Mouse (Mus musculus) embryonic facial prominence, embryonic 15.5 days (tissue): Measurements from ENCODE around the gene Uck2. TPM values are rescaled to one million over a fixed set of nuclear protein-coding genes. Genes with fewer than 3 reads are reported as not detected.
A peak's percentile ranks its signal among the peaks of the same experiment; 100 is the strongest.

Experiments
- ATAC-seq: fragments of 200-750 bp; cut with Nextera tagmentation; 2 replicates; pipeline ENCODE4 v1.8.0; 2017; ENCODE audit warnings: low read depth, moderate TSS enrichment; ENCODE audit not compliant: insufficient number of reproducible peaks, low FRiP score, low TSS enrichment
- H3K27ac ChIP-seq: fragments of 300-500 bp; sonication (generic); replicated peaks from 2 replicates; pipeline ENCODE4 v1.5.1; 2015; ENCODE audit warnings: mild to moderate bottlenecking, inconsistent platforms
- H3K27me3 ChIP-seq: fragments of 300-500 bp; sonication (generic); 2 replicates; pipeline ENCODE4 v1.6.1; 2015; ENCODE audit warnings: inconsistent platforms
- H3K36me3 ChIP-seq: fragments of 300-500 bp; sonication (generic); 2 replicates; pipeline ENCODE4 v1.6.1; 2015; ENCODE audit warnings: mild to moderate bottlenecking, inconsistent platforms
- H3K4me1 ChIP-seq: fragments of 300-500 bp; sonication (generic); 2 replicates; pipeline ENCODE4 v1.6.1; 2015; ENCODE audit warnings: inconsistent platforms
- H3K4me2 ChIP-seq: fragments of 300-500 bp; sonication (generic); replicated peaks from 2 replicates; pipeline ENCODE4 v1.6.1; 2015; ENCODE audit warnings: mild to moderate bottlenecking, inconsistent platforms
- H3K4me3 ChIP-seq: fragments of 300-500 bp; sonication (generic); replicated peaks from 2 replicates; pipeline ENCODE4 v1.5.1; 2015; ENCODE audit warnings: mild to moderate bottlenecking, inconsistent platforms
- H3K9ac ChIP-seq: fragments of 300-500 bp; sonication (generic); 2 replicates; pipeline ENCODE4 v1.6.1; 2015; ENCODE audit warnings: inconsistent platforms
- H3K9me3 ChIP-seq: fragments of 300-500 bp; sonication (generic); replicated peaks from 2 replicates; pipeline ENCODE4 v1.6.1; 2016; ENCODE audit warnings: inconsistent platforms
- WGBS: fragments of 180-500 bp; shearing (Covaris S2); methylation state at CpG from one replicate; pipeline ENCODE4 v1.1.7; 2015; 5-methylcytosine and 5-hydroxymethylcytosine counted together
- polyA plus RNA-seq: library from polyadenylated mRNA; unstranded; fragments of >200 nt; fragmentation: Nextera tagmentation; extraction: Ambion mirVana; gene quantifications from 2 replicates; pipeline ENCODE4 v1.2.1, GENCODE M21; 2015

Gene Uck2
- polyA plus RNA-seq, 1 experiment from 2014 or later, result 62.4 TPM

DNA sequence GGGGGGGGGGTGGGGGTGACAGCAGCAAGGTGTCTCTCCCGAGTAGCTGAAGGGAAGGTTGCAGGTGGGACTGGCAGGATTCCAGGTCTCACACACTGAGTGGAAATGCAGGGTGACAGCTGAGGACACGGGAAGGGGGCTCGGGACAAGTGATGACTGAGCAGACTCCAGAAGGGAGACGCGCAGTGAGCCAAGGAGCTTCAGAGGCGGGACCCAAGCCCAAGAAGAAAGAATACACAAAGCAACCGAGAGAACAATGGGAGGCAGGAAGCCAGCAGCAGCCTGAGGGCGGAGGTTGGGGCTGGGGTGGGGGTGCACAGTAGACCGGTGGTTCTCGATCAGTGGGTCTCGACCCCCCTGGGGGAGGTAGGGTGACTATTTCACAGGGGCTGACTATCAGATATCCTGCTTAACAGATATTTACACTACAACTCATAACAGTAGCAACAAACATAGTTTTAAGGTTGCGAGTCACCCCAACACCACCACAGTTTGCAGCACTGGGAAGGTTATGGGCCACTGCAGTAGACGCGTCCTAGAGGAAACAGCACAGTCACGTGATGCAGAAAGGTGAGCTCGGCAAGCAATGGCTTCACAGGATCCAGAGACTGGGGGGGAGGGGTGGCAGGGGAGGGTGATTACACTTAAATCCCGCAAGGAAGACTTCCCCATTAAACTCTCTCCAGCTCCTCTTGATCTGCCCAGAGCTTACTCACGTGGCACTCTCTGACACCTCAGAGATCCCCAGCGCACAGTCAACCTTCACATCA, 14.6 kb downstream of the Uck2 start:
- H3K4me3 ChIP-seq, result peak overlapping the region; percentile 22
- H3K9ac ChIP-seq, result 0 out of 2 replicates have a peak overlapping the region, but pooled peaks have one; percentile 4
- ATAC-seq, result peak; percentile 73
- H3K36me3 ChIP-seq, result no peaks in the 10 kb centered on the region
- WGBS, result 6% methylated on average over 19 of the region's 19 CpGs
- H3K4me2 ChIP-seq, result peak overlapping the region; percentile 55
- peaks cover 54% of the 10 kb centered on the region for H3K4me1 ChIP-seq
- no peaks in the 10 kb centered on the region for H3K27me3 ChIP-seq
- no peaks in the 10 kb centered on the region for H3K9me3 ChIP-seq
- H3K27ac ChIP-seq, result peak overlapping the region; percentile 92

DNA sequence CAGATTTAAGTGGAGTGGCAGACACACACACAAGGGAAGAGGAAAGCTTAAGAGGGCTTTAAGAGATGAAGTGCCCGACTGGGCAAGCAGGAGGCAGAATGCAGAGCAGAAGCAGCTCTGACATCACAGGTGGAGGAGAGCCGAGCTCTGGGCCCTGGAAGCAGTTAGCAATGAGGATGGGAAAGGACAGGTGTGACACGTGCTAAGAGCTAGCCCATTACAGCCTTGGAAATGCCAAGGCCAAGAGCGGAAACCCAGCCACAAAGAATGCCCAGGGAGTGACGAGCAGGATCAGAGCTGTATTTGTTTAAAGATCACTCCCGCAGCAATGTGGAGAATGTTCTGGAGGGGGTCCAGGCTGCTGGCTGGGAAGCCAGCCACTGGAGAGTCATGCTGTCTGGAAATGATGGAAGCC, 15.3 kb downstream of the Uck2 start:
- H3K4me3 ChIP-seq, result peak overlapping the region; percentile 22; the same call in 1 of the 2 replicates
- 2% methylated on average over 6 of the region's 6 CpGs for WGBS
- no peaks in the 10 kb centered on the region for H3K9me3 ChIP-seq
- H3K4me2 ChIP-seq, result peak overlapping the region; percentile 55
- H3K27ac ChIP-seq, result peak overlapping the region; percentile 92
- peaks cover 59% of the 10 kb centered on the region for H3K4me1 ChIP-seq
- ATAC-seq, result peak; percentile 80
- no peak overlapping the region for H3K9ac ChIP-seq
- no peaks in the 10 kb centered on the region for H3K36me3 ChIP-seq
- no peaks in the 10 kb centered on the region for H3K27me3 ChIP-seq

DNA sequence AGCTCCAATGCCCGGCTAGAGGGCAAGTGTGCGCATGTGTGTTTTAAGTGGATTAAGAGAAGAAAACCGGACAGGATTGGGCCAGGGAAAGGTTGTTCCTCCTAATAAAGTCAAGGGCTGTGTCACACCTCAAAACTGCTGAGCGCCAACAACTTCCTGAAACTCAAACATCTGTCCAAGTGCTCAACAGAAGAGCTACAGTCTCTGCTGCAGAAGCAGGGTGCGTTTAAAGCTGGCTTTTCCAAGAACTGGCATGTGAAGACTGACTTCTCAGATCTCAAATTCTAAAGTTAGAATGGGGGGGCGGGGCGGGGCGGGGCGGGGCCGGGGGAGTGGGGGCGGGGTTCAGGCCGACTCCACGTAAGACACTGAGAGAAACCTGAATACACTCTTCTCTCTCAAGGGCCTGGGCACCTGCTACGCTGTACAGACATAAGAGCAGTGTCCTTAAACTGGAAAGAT, 15.7 kb downstream of the Uck2 start:
- Histone ChIP-seq H3K4me3 (0 out of 2 replicates have a peak overlapping the region, but pooled peaks have one; percentile 3), H3K36me3 (no peaks in the 10 kb centered on the region), H3K4me1 (peaks cover 57% of the 10 kb centered on the region), H3K9me3 (no peaks in the 10 kb centered on the region), H3K27me3 (no peaks in the 10 kb centered on the region), H3K27ac (peak overlapping the region; percentile 92), H3K9ac (no peak overlapping the region), H3K4me2 (peak overlapping the region; percentile 55)
- WGBS, result 21% methylated on average over 14 of the region's 14 CpGs
- ATAC-seq, result no peak

DNA sequence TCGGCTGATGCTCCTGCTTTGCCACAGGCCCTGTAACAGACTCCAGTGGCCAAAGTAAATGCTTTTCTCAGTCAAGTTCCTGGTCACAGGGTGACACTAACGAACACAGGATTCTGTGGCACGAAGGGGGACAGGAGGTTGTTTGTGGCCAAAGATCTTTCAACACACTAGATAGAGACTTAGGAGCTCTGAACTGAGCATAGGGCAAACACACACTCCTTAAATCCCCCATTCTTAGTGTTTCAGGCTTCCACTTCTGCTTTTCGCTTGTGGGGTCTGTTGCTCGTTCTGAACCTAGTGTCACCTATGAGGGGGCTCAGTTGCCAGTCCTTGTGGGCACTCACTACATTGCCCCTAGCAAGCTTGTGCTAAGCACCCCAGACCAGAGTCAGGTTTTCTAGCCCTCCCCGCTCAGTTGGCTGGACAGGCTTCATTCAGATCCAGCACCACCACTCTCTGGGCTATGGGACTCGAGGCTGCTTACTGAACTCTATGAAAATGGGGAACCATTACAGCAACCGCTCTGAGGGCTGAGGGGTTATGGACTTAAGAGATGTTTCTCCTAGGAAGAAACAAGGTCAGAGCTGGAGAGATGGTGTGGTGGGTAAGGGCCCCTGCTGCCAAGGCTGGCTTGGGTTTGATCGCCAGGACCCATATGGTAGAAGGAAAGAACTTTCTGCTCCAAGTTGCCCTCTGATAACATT, 16.6 kb downstream of the Uck2 start:
- 81% methylated on average over 9 of the region's 9 CpGs for WGBS
- no peaks in the 10 kb centered on the region for H3K36me3 ChIP-seq
- peaks cover 61% of the 10 kb centered on the region for H3K4me1 ChIP-seq
- peak overlapping the region; percentile 92 for H3K27ac ChIP-seq
- no peak overlapping the region for H3K4me3 ChIP-seq
- ATAC-seq, result no peak
- no peak overlapping the region for H3K4me2 ChIP-seq
- no peak overlapping the region for H3K9ac ChIP-seq
- no peaks in the 10 kb centered on the region for H3K27me3 ChIP-seq
- H3K9me3 ChIP-seq, result no peaks in the 10 kb centered on the region

DNA sequence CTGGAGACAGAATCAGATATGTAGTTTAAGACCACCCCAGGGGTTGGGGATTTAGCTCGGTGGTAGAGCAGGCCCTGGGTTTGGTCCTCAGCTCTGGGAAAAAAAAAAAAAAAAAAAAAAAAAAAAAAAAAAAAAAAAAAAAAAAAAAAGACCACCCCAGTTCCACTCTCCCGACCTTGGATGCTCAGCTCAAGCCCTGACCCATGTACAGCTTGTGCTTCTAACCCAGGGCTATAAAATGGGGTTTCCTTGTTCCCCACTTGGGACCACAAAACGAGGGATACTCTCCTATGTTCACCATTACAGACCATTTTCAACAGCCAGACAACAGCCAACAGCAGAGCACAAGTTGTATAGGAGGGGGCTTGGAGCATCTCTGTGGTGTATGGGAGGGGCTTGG, 18.4 kb downstream of the Uck2 start:
- WGBS, result 80% methylated on average over 3 of the region's 3 CpGs
- Histone ChIP-seq H3K9ac (no peak overlapping the region), H3K27ac (no peak overlapping the region), H3K27me3 (no peaks in the 10 kb centered on the region), H3K4me3 (no peak overlapping the region), H3K4me2 (no peak overlapping the region), H3K9me3 (no peaks in the 10 kb centered on the region), H3K36me3 (no peaks in the 10 kb centered on the region), H3K4me1 (peaks cover 69% of the 10 kb centered on the region)
- no peak for ATAC-seq

DNA sequence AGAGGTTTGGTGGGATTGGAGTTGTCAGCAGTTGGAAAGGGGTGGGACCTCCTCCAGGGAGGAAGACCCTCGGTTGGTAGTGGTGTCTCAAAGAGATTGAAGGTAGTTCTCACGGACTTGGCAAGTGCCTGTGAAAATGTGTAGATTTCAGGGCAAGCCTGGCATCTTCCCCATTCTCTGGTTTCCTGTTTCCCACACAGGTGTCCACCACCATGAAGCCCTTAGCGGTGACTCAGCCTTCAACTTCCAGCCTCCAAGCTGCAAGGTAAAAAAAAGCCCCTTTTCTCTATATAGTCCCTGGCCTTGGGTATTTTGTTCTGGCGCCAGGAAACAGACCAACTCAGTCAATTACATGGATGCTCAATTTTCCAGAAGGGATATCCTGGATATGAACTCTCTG, 19.8 kb downstream of the Uck2 start:
- Histone ChIP-seq H3K4me3 (no peak overlapping the region), H3K9me3 (no peaks in the 10 kb centered on the region), H3K4me1 (peaks cover 56% of the 10 kb centered on the region), H3K4me2 (no peak overlapping the region), H3K27me3 (no peaks in the 10 kb centered on the region), H3K36me3 (no peaks in the 10 kb centered on the region), H3K27ac (no peak overlapping the region), H3K9ac (no peak overlapping the region)
- no peak for ATAC-seq
- 82% methylated on average over 4 of the region's 4 CpGs for WGBS

DNA sequence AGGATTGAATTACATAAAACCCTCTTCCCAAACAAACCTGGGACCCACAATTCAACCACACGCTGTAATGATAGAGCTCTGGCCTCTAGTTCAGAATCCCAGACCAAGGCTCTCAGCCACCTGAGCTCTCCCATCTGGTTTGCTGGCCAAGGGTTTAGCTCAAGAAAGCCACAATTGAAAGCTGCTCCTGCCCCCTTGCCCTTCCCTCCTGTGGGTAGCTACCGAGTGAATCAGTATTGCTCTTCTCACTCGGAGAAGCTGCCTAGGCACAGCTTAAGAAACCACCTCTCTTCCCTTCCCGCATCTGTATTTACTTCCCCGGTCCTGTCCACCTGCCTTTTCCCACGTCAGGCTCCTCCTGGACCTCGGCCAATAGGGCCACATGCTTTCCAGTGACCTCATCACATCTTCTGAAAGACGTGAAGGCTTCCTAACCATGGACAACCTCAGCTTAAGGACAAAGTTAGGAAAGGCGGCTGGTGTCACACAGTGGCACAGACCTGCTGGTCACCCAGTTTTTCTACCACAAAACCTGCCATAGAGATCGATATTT, 22.6 kb downstream of the Uck2 start:
- no peak overlapping the region for H3K4me2 ChIP-seq
- H3K27me3 ChIP-seq, result no peaks in the 10 kb centered on the region
- no peaks in the 10 kb centered on the region for H3K36me3 ChIP-seq
- H3K9ac ChIP-seq, result no peak overlapping the region
- H3K4me1 ChIP-seq, result peaks cover 40% of the 10 kb centered on the region
- no peaks in the 10 kb centered on the region for H3K9me3 ChIP-seq
- H3K4me3 ChIP-seq, result no peak overlapping the region
- 59% methylated on average over 10 of the region's 10 CpGs for WGBS
- peak overlapping the region; percentile 39 for H3K27ac ChIP-seq
- ATAC-seq, result no peak

DNA sequence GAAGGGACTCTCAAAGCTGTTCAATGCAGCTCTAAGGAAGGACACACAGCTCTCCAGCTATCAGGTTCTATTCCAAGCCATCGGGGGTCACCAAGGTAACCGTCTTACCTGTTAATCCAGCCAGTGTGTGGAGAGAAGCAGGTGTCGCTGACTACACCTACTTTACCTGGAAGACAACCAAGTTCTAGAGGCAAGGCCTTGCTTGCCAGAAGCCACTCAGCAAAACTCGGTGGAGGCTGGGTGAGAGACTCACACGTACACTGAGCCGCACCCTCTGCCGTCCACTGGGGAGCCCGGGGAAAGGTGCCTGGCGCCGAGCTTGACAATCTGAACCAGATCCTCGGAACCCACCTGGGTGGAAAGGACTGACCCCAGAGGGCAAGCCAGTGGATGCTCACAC, 23.4 kb downstream of the Uck2 start:
- ATAC-seq, result no peak
- Histone ChIP-seq H3K9ac (no peak overlapping the region), H3K9me3 (no peaks in the 10 kb centered on the region), H3K36me3 (no peaks in the 10 kb centered on the region), H3K27ac (peak overlapping the region; percentile 48), H3K4me1 (peaks cover 40% of the 10 kb centered on the region), H3K4me3 (no peak overlapping the region), H3K4me2 (no peak overlapping the region), H3K27me3 (no peaks in the 10 kb centered on the region)
- 72% methylated on average over 11 of the region's 11 CpGs for WGBS

DNA sequence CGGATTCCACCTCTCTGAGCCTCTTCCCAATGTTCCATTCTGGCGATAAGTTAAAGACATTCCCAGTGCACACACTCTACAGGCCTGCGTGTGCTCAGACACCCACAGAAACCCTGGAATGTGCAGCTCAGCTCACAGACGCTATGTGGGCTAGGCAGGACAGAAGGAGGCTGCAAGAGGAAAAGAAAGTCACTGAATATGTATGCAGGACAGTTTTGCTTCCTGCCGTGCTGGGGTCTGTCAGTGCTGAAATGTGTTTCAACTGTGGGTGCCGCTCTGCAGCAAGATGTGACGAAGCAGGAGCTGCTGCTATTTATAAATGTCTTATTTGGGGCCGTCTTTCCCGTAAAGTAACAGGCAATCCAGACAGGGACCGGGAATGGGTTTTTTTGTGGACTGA, 25.4 kb downstream of the Uck2 start:
- 50% methylated on average over 10 of the region's 10 CpGs for WGBS
- Histone ChIP-seq H3K9me3 (no peaks in the 10 kb centered on the region), H3K4me2 (no peak overlapping the region), H3K9ac (no peak overlapping the region), H3K36me3 (no peaks in the 10 kb centered on the region), H3K27ac (peak overlapping the region; percentile 6; the same call in 1 of the 2 replicates), H3K27me3 (no peaks in the 10 kb centered on the region), H3K4me1 (peaks cover 40% of the 10 kb centered on the region), H3K4me3 (no peak overlapping the region)
- ATAC-seq, result no peak

DNA sequence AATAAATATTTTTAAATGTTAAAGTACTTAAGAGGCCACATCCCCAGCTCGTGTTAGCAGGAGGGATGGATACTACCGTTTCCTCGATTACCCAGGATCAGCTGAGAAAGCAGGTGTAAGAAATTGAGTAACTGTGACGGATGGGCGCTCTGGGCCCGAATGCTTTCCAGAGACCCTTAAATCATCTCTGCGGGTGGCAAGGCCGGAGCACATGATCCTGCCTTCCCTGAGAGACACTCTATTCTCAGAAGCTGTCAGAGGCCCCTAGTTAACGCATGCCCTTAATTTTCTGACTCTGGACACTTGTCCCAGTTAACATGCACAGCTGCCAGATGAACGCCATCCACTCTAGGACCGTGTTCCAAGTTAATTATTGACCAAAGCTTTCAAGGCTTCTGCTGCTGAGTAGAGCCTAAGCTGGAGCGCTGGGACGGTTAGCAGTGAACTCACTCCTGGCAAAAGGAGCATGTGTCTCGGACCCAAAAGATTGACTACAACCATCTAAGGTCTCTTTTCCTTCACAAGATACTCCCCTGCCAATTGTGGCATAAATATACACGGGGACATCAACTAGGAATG, 28.3 kb downstream of the Uck2 start:
- Histone ChIP-seq H3K27ac (no peak overlapping the region), H3K4me3 (no peak overlapping the region), H3K9me3 (no peaks in the 10 kb centered on the region), H3K36me3 (no peaks in the 10 kb centered on the region), H3K9ac (no peak overlapping the region), H3K4me2 (no peak overlapping the region), H3K4me1 (peaks cover 31% of the 10 kb centered on the region), H3K27me3 (no peaks in the 10 kb centered on the region)
- 77% methylated on average over 15 of the region's 15 CpGs for WGBS
- ATAC-seq, result no peak

DNA sequence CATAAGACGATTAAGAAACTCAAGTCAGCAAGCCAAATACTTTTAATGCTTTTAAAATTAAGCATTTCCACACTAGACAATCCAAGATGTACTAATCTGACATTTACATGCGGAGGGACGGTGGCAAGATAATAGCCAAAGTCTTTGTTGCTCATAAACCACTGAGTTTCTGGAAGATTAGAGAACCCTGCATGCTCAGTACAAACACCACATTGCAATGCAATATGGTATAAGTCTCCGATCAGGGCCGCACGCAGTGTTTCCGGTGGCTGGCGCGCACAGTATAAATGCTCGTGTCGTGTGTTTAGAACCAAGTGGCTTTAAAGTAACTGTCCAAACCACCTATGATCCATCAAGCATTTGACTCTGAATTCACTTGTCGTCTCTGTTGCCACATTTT, 31.5 kb downstream of the Uck2 start:
- no peak overlapping the region for H3K27ac ChIP-seq
- WGBS, result 88% methylated on average over 12 of the region's 12 CpGs
- H3K36me3 ChIP-seq, result no peaks in the 10 kb centered on the region
- no peaks in the 10 kb centered on the region for H3K9me3 ChIP-seq
- H3K4me2 ChIP-seq, result no peak overlapping the region
- no peaks in the 10 kb centered on the region for H3K27me3 ChIP-seq
- no peak for ATAC-seq
- no peak overlapping the region for H3K9ac ChIP-seq
- peaks cover 34% of the 10 kb centered on the region for H3K4me1 ChIP-seq
- H3K4me3 ChIP-seq, result no peak overlapping the region
